Mouse (Mus musculus): Measurements from ENCODE around the gene Bsn. TPM values are rescaled to one million over a fixed set of nuclear protein-coding genes. Genes with fewer than 3 reads are reported as not detected.

Bsn gene
- polyA plus RNA-seq, 1 experiment from 2014 or later = 0.24 TPM

DNA sequence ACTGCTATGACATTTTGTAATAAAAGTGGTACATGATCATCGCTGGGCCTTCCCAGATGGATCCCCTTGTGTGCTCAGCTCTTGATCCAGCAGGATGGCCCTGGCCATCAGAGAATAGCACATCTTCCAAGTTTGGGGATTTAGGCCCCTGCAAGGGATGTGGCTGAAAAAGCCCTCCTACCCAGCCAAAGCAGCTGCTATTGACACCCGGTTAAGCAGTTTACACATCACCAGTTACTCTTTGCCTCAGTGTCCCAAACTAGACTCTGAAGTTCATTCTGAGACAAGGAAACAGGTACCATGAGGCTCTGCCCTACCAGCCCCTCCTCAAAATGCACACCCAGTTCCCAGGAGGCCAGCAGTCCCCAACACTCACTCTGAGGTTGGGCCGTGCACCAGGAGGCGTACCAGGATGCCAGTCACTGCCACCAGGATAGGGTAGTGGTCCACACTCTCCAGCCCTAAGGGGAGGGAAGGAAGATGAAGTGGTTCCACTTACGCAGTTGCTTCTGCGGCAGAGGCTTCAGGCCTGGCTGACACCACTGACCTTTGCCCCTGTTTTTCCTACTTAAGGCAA is 134.4 kb downstream of the Bsn start:
- H3K4me2 ChIP-seq = no peak overlapping the region
- H3K9me3 ChIP-seq (ENCODE audit: low read depth, low read length) = no peaks in the 10 kb centered on the region
- DNase-seq (no peak), ATAC-seq (ENCODE audit: insufficient read depth) (no peak)
- no peak for TF ChIP-seq CTCF (IDR thresholded peaks at IDR 0.05; ENCODE audit: low read depth)
- 80% methylated on average over 6 of the region's 6 CpGs for WGBS
- no peak overlapping the region for H3K27ac ChIP-seq (ENCODE audit: low read depth)
- H3K4me3 ChIP-seq (ENCODE audit: low read depth, low read length) = no peak overlapping the region
- no peak overlapping the region for H3K9ac ChIP-seq
- peaks cover 76% of the 10 kb centered on the region for H3K36me3 ChIP-seq (ENCODE audit: insufficient read depth)
- H3K27me3 ChIP-seq (ENCODE audit: insufficient read depth, low read length) = no peaks in the 10 kb centered on the region
- peaks cover 5% of the 10 kb centered on the region; the same call in 1 of the 2 replicates for H3K4me1 ChIP-seq (ENCODE audit: insufficient read depth)

GRCm38 (mm10) chr9:108055061-108055460 is 135.1 kb downstream of the Bsn start:
- no peak overlapping the region for H3K4me3 ChIP-seq (ENCODE audit: low read depth, low read length)
- H3K4me2 ChIP-seq = no peak overlapping the region
- H3K27me3 ChIP-seq (ENCODE audit: insufficient read depth, low read length) = no peaks in the 10 kb centered on the region
- no peak for TF ChIP-seq CTCF (IDR thresholded peaks at IDR 0.05; ENCODE audit: low read depth)
- no peak overlapping the region for H3K9ac ChIP-seq
- ATAC-seq (ENCODE audit: insufficient read depth) = no peak
- H3K4me1 ChIP-seq (ENCODE audit: insufficient read depth) = peaks cover 5% of the 10 kb centered on the region; the same call in 1 of the 2 replicates
- DNase-seq = no peak
- peaks cover 81% of the 10 kb centered on the region for H3K36me3 ChIP-seq (ENCODE audit: insufficient read depth)
- H3K27ac ChIP-seq (ENCODE audit: low read depth) = no peak overlapping the region
- H3K9me3 ChIP-seq (ENCODE audit: low read depth, low read length) = no peaks in the 10 kb centered on the region
- WGBS = 58% methylated on average over 1 of the region's 1 CpGs

DNA sequence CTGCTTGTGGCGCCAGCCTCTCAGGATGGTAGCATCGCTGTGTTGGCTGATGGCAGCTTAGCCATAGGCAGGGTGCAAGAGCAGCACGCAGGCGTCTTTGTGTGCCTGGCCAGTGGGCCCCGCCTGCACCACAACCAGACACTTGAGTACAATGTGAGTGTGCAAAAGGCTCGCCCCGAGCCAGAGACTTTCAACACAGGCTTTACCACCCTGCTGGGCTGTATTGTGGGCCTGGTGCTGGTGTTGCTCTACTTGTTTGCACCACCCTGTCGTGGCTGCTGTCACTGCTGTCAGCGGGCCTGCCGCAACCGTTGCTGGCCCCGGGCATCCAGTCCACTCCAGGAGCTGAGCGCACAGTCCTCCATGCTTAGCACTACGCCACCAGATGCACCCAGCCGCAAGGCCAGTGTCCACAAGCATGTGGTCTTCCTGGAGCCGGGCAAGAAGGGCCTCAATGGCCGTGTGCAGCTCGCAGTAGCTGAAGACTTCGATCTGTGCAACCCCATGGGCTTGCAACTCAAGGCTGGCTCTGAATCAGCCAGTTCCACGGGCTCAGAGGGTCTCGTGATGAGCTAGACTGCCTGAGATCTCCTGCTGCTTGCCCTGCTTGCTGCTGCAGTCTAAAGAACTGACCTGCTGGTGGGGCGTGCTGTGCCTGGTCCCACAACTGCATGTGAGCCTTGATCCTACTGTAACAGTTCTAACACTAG is 135.7 kb downstream of the Bsn start:
- Histone ChIP-seq H3K27me3 (ENCODE audit: insufficient read depth, low read length) (no peaks in the 10 kb centered on the region), H3K9ac (no peak overlapping the region), H3K9me3 (ENCODE audit: low read depth, low read length) (no peaks in the 10 kb centered on the region), H3K36me3 (ENCODE audit: insufficient read depth) (peaks cover 79% of the 10 kb centered on the region), H3K4me1 (ENCODE audit: insufficient read depth) (peaks cover 5% of the 10 kb centered on the region; the same call in 1 of the 2 replicates), H3K4me3 (ENCODE audit: low read depth, low read length) (no peak overlapping the region), H3K27ac (ENCODE audit: low read depth) (no peak overlapping the region), H3K4me2 (no peak overlapping the region)
- no peak for ATAC-seq (ENCODE audit: insufficient read depth)
- no peak for TF ChIP-seq CTCF (IDR thresholded peaks at IDR 0.05; ENCODE audit: low read depth)
- DNase-seq = no peak
- 84% methylated on average over 22 of the region's 22 CpGs for WGBS

DNA sequence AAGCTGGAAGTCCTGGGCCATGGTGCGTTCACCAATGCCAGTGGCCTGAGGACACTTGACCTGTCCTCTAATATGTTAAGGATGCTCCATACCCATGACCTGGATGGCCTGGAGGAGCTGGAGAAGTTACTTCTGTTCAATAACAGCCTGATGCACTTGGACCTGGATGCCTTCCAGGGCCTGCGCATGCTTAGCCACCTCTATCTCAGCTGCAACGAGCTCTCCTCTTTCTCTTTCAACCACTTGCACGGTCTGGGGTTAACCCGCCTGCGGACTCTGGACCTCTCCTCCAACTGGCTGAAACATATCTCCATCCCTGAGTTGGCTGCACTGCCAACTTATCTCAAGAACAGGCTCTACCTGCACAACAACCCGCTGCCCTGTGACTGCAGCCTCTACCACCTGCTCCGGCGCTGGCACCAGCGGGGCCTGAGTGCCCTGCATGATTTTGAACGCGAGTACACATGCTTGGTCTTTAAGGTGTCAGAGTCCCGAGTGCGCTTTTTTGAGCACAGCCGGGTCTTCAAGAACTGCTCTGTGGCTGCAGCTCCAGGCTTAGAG is 136.4 kb downstream of the Bsn start:
- Histone ChIP-seq H3K9ac (no peak overlapping the region), H3K9me3 (ENCODE audit: low read depth, low read length) (no peaks in the 10 kb centered on the region), H3K36me3 (ENCODE audit: insufficient read depth) (peaks cover 71% of the 10 kb centered on the region), H3K27me3 (ENCODE audit: insufficient read depth, low read length) (no peaks in the 10 kb centered on the region), H3K4me2 (peak overlapping the region; percentile 53), H3K4me1 (ENCODE audit: insufficient read depth) (peaks cover 5% of the 10 kb centered on the region; the same call in 1 of the 2 replicates), H3K4me3 (ENCODE audit: low read depth, low read length) (no peak overlapping the region), H3K27ac (ENCODE audit: low read depth) (peak overlapping the region; percentile 73; the same call in 1 of the 2 replicates)
- 89% methylated on average over 15 of the region's 15 CpGs for WGBS
- no peak for TF ChIP-seq CTCF (IDR thresholded peaks at IDR 0.05; ENCODE audit: low read depth)
- ATAC-seq (ENCODE audit: insufficient read depth) (no peak), DNase-seq (no peak)

DNA sequence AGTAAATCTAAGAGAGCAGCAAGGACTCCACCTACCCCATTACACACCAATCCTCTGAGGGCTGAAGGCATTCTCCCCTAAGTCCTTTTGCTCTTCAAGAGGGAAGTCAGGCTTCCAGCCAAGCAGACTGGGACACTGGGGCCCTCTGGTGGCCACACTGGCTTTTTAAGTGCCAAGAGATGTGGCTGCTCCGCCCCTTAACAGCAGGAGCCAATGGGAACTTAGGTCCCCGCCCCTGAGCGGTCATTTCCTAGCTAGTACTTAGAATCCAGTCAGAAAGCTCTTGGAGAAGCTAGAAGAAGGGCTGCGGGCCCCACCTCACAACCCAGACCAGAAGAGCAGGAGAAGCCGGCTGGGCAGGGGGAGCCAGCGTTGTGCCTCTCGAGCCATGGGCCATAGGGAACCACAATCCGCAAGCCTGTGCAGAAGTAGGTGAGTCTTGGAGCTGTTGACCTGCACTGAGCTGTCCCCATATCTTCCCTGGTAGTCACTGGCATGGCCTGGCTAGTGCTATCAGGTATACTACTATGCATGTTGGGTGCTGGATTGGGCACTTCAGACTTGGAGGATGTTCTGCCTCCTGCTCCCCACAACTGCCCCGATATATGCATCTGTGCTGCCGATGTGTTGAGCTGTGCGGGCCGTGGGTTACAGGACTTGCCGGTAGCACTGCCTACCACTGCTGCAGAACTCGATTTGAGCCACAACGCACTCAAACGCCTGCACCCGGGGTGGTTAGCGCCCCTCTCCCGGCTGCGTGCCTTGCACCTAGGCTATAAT is 137.1 kb downstream of the Bsn start, which contains the start of gene Amigo3:
Gene Amigo3 (plus strand): TSS at position 275 of the 780 bp plus-strand sequence.
- no peaks in the 10 kb centered on the region for H3K9me3 ChIP-seq (ENCODE audit: low read depth, low read length)
- peak within 1 kb of the TSS; percentile 6 for H3K4me3 ChIP-seq (ENCODE audit: low read depth, low read length)
- H3K36me3 ChIP-seq (ENCODE audit: insufficient read depth) = peaks cover 65% of the 10 kb centered on the region
- H3K27ac ChIP-seq (ENCODE audit: low read depth) = peak within 1 kb of the TSS; percentile 73; the same call in 1 of the 2 replicates
- H3K27me3 ChIP-seq (ENCODE audit: insufficient read depth, low read length) = no peaks in the 10 kb centered on the region
- TF ChIP-seq CTCF (IDR thresholded peaks at IDR 0.05; ENCODE audit: low read depth) = peak; percentile 91
- peak; percentile 57 for ATAC-seq (ENCODE audit: insufficient read depth)
- no peak within 1 kb of the TSS for H3K9ac ChIP-seq
- DNase-seq = peak; percentile 100
- H3K4me2 ChIP-seq = peak within 1 kb of the TSS; percentile 53
- WGBS = 50% methylated on average over 20 of the region's 20 CpGs
- H3K4me1 ChIP-seq (ENCODE audit: insufficient read depth) = peaks cover 7% of the 10 kb centered on the region; the same call in 1 of the 2 replicates

DNA sequence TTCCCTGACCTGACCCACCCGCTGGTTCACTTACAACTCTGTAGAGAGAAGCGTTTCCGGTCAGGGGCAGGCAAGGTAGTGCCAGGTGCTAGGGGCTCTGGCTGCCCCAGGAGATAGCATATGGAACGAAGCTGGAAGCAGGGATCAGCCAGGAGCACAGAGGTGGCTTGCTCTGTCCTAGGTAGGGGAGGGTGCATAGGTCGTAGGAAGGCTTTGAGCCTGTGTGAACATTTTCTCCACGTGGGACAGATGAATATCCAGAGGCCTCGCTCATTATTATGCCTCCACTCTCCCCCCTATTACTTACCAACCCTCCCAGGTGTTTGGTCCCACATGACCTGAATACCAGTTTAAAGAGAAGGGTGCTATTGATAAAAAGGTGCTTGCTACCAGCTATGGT is 137.8 kb downstream of the Bsn start:
- DNase-seq (no peak), ATAC-seq (ENCODE audit: insufficient read depth) (no peak)
- peaks cover 61% of the 10 kb centered on the region for H3K36me3 ChIP-seq (ENCODE audit: insufficient read depth)
- WGBS = 67% methylated on average over 7 of the region's 7 CpGs
- peaks cover 7% of the 10 kb centered on the region; the same call in 1 of the 2 replicates for H3K4me1 ChIP-seq (ENCODE audit: insufficient read depth)
- H3K9me3 ChIP-seq (ENCODE audit: low read depth, low read length) = no peaks in the 10 kb centered on the region
- H3K9ac ChIP-seq = no peak overlapping the region
- no peak overlapping the region for H3K27ac ChIP-seq (ENCODE audit: low read depth)
- H3K27me3 ChIP-seq (ENCODE audit: insufficient read depth, low read length) = no peaks in the 10 kb centered on the region
- no peak overlapping the region for H3K4me2 ChIP-seq
- H3K4me3 ChIP-seq (ENCODE audit: low read depth, low read length) = no peak overlapping the region
- TF ChIP-seq CTCF (IDR thresholded peaks at IDR 0.05; ENCODE audit: low read depth) = no peak

Data from lung, embryonic 14.5 days (tissue).